Mouse (Mus musculus) embryonic facial prominence, embryonic 12.5 days (tissue): ENCODE measurements around the gene Tmc1. TPM values are rescaled to one million over a fixed set of nuclear protein-coding genes. Genes with fewer than 3 reads are reported as not detected.
A peak's percentile ranks its signal among the peaks of the same experiment; 100 is the strongest.

ENCODE experiments used
- ATAC-seq: fragments of 200-750 bp; cut with Nextera tagmentation; 2 replicates; pipeline ENCODE4 v1.8.0; 2017; ENCODE audit not compliant: insufficient number of reproducible peaks, insufficient read depth, low FRiP score, low TSS enrichment
- H3K27ac ChIP-seq: fragments of 300-500 bp; sonication (generic); 2 replicates; pipeline ENCODE4 v1.5.1; 2016; ENCODE audit warnings: mild to moderate bottlenecking
- H3K27me3 ChIP-seq: fragments of 300-500 bp; sonication (generic); 2 replicates; pipeline ENCODE4 v1.6.1; 2016; ENCODE audit warnings: mild to moderate bottlenecking, moderate library complexity
- H3K36me3 ChIP-seq: fragments of 300-500 bp; sonication (generic); 2 replicates; pipeline ENCODE4 v1.6.1; 2016; ENCODE audit warnings: mild to moderate bottlenecking
- H3K4me1 ChIP-seq: fragments of 300-500 bp; sonication (generic); 2 replicates; pipeline ENCODE4 v1.6.1; 2016
- H3K4me2 ChIP-seq: fragments of 300-500 bp; sonication (generic); replicated peaks from 2 replicates; pipeline ENCODE4 v1.6.1; 2016; ENCODE audit warnings: mild to moderate bottlenecking, moderate library complexity
- H3K4me3 ChIP-seq: fragments of 300-500 bp; sonication (generic); 2 replicates; pipeline ENCODE4 v1.5.1; 2016; ENCODE audit warnings: mild to moderate bottlenecking
- H3K9ac ChIP-seq: fragments of 300-500 bp; sonication (generic); 2 replicates; pipeline ENCODE4 v1.6.1; 2016; ENCODE audit warnings: mild to moderate bottlenecking, moderate library complexity
- H3K9me3 ChIP-seq: fragments of 300-500 bp; sonication (generic); 2 replicates; pipeline ENCODE4 v1.6.1; 2016; ENCODE audit warnings: mild to moderate bottlenecking, moderate library complexity
- WGBS: fragments of 180-500 bp; shearing (Covaris S2); methylation state at CpG from one replicate; pipeline ENCODE4 v1.1.7; 2016; 5-methylcytosine and 5-hydroxymethylcytosine counted together
- polyA plus RNA-seq: library from polyadenylated mRNA; unstranded; fragments of >200 nt; fragmentation: Nextera tagmentation; extraction: Ambion mirVana; gene quantifications from 2 replicates; pipeline ENCODE4 v1.2.1, GENCODE M21; 2016

Gene Tmc1
- polyA plus RNA-seq = 0.11 and 0.24 TPM in 2 replicates

DNA sequence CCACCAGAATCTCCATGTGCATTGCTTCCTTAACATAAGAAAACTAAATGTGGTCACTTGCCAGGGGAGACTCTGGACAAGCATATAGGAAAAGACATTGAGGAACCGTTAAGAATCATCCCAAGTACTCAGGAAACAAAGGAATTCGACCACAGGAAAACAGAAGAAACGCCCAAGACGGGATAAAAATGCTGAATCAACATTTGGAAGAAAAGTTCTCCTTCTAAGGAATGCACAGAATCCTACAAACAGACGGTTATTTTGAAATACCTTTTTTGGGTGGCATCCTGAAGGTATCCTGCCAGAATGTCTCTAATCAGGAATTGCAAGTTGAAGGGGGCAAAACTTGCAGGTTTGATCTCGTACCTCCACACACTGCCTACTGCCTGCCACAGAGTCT lies at the start of gene Tmc1:
TSS of gene Tmc1 (minus strand) at position 329 of the 400 bp plus-strand sequence.
- 71% methylated on average over 6 of the region's 6 CpGs for WGBS
- Histone ChIP-seq H3K27ac (no peak within 1 kb of the TSS), H3K36me3 (no peaks in the 10 kb centered on the region), H3K9ac (no peak within 1 kb of the TSS), H3K4me1 (no peaks in the 10 kb centered on the region), H3K9me3 (0 out of 2 replicates have a peak, but pooled peaks cover 3% of the 10 kb centered on the region), H3K27me3 (no peaks in the 10 kb centered on the region), H3K4me2 (no peak within 1 kb of the TSS), H3K4me3 (no peak within 1 kb of the TSS)
- no peak for ATAC-seq

DNA sequence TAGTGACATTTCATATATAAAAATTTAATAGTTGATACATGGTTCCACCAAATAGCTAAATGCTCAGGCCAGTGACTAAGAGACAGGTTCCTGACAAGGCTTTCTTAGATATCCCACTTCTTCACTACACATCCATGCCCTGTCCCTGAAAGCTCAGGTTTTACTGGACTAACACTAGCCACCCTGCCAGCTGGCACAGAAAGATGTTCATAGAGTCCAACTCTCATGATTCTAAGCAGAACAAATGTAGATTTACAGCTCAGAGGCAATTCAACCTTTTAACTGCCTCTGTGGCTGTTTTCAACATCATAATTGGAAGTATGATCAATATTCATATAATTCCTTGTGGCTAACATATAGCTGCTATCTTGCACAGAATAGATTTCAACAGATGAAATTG lies 47.5 kb upstream of the Tmc1 start:
- H3K4me3 ChIP-seq = no peak overlapping the region
- H3K36me3 ChIP-seq = no peaks in the 10 kb centered on the region
- H3K4me2 ChIP-seq = no peak overlapping the region
- no peak overlapping the region for H3K27ac ChIP-seq
- H3K9me3 ChIP-seq = no peaks in the 10 kb centered on the region
- no peak for ATAC-seq
- H3K9ac ChIP-seq = no peak overlapping the region
- no peaks in the 10 kb centered on the region for H3K27me3 ChIP-seq
- H3K4me1 ChIP-seq = no peaks in the 10 kb centered on the region

DNA sequence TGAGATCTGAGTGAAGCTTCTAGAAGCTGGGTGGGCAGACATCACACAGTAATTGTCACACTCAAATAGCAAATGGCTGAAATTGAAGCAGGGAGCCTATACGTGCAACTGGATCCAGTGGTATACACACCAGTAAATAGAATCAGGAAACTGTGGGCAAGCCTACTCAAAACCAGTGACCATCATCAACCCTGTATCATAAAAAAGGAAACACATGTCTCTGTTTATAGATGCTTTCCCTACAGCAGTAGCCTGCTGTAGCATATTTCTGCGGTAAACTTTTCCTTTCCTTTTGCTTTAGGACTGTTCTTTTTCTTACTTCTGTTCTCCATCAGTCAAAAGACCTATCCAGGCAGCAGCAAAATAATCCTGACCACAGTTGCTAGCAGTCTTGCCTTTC lies 25.2 kb upstream of the Tmc1 start:
- ATAC-seq = no peak
- H3K9ac ChIP-seq = no peak overlapping the region
- H3K4me2 ChIP-seq = no peak overlapping the region
- no peaks in the 10 kb centered on the region for H3K4me1 ChIP-seq
- 77% methylated on average over 2 of the region's 2 CpGs for WGBS
- no peak overlapping the region for H3K4me3 ChIP-seq
- H3K27ac ChIP-seq = no peak overlapping the region
- H3K9me3 ChIP-seq = no peaks in the 10 kb centered on the region
- no peaks in the 10 kb centered on the region for H3K36me3 ChIP-seq
- H3K27me3 ChIP-seq = no peaks in the 10 kb centered on the region

DNA sequence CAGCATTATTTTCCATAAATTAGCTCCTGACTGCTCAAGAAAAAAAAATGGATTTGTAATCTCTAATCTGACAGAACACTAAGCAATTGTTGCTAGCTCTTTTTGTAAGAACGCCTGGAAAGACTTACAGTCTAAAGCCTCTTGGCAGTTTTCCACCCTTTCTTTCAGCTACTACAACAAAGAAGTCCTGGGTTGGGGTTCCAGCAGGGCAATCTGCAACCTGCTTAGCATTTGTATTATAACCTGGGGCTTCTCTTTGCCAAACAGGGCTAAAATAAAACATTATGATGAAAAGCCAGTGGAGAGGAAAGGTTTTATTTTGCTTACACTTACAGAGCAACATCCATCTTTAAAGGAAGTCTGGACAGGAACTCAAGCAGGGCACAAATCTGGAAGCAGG lies 24.1 kb upstream of the Tmc1 start:
- no peak for ATAC-seq
- 12% methylated on average over 1 of the region's 1 CpGs for WGBS

DNA sequence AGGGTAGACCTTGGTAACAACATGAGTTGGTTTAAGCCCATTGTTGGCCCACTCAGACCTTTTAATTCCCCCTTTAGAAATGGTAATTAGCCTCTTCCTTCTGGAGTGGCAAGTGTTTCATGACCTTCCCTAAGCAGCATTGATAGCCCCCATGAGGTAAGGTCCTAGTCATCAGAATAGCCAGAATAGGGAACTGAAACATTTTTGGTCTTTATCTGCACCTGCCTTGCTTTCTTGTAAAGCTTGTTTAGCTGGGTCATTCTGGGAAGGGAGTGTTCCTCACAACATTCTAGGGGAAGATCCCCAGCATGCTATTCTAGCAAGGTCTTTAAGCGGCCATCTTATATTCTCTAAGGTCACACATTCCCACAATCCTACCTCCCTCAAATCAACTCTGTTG lies 17.9 kb upstream of the Tmc1 start:
- H3K27me3 ChIP-seq = no peaks in the 10 kb centered on the region
- H3K9ac ChIP-seq = no peak overlapping the region
- 89% methylated on average over 1 of the region's 1 CpGs for WGBS
- H3K9me3 ChIP-seq = no peaks in the 10 kb centered on the region
- no peak for ATAC-seq
- no peak overlapping the region for H3K27ac ChIP-seq
- H3K36me3 ChIP-seq = no peaks in the 10 kb centered on the region
- H3K4me3 ChIP-seq = no peak overlapping the region
- no peaks in the 10 kb centered on the region for H3K4me1 ChIP-seq
- H3K4me2 ChIP-seq = no peak overlapping the region

More for the DNA sequence above, 24.1 kb upstream of the Tmc1 start:
- Histone ChIP-seq H3K4me2 (no peak overlapping the region), H3K4me1 (no peaks in the 10 kb centered on the region), H3K4me3 (no peak overlapping the region), H3K9me3 (no peaks in the 10 kb centered on the region), H3K36me3 (no peaks in the 10 kb centered on the region), H3K27ac (no peak overlapping the region), H3K9ac (no peak overlapping the region), H3K27me3 (no peaks in the 10 kb centered on the region)

DNA sequence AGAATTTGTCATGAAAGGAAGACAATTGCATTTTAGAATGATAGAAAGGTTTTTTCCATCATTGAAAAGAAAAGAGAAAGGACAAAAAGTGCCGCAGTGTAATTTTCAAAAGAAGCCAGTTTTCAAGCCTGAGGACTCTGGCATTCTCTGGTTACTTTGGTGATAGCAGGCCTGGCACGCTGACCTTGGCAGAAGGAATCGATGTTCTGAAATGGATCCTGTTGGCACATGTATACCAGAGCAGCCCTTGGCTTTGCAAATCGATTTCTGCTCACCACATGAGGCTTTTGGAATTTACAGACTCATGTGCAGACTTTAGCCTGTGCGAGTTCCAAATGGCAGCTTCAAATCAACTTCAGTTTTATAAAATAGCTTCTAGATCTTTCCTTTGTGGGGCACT lies 813 bp upstream of the Tmc1 start:
- H3K27ac ChIP-seq = no peak overlapping the region
- no peak overlapping the region for H3K9ac ChIP-seq
- no peaks in the 10 kb centered on the region for H3K4me1 ChIP-seq
- no peak overlapping the region for H3K4me2 ChIP-seq
- ATAC-seq = no peak
- no peak overlapping the region for H3K4me3 ChIP-seq
- WGBS = 80% methylated on average over 5 of the region's 5 CpGs
- no peaks in the 10 kb centered on the region for H3K36me3 ChIP-seq
- H3K9me3 ChIP-seq = 0 out of 2 replicates have a peak, but pooled peaks cover 3% of the 10 kb centered on the region
- no peaks in the 10 kb centered on the region for H3K27me3 ChIP-seq

DNA sequence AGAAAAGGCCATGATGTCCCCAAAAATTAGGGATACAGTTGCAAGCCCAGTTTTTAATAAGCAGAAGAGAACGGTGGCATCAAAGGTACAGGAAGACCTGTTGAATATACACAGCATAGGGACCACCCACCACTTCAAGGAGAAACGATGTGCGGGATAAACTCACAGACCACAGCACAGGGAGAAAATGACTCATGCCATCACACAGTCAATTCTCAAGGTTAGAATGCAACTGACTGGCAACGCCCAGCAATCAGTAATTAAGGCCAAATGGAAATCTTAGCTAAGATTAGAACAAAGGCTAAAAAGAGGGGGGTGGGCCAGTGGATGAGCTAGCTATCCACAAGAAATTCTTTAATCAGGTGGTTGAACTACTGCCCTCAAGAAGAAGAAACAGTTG lies 9.6 kb downstream of the Tmc1 start:
- no peaks in the 10 kb centered on the region for H3K9me3 ChIP-seq
- no peak overlapping the region for H3K27ac ChIP-seq
- H3K27me3 ChIP-seq = no peaks in the 10 kb centered on the region
- no peak for ATAC-seq
- no peak overlapping the region for H3K9ac ChIP-seq
- no peak overlapping the region for H3K4me2 ChIP-seq
- H3K36me3 ChIP-seq = no peaks in the 10 kb centered on the region
- no peak overlapping the region for H3K4me3 ChIP-seq
- no peaks in the 10 kb centered on the region for H3K4me1 ChIP-seq
- 47% methylated on average over 4 of the region's 4 CpGs for WGBS

DNA sequence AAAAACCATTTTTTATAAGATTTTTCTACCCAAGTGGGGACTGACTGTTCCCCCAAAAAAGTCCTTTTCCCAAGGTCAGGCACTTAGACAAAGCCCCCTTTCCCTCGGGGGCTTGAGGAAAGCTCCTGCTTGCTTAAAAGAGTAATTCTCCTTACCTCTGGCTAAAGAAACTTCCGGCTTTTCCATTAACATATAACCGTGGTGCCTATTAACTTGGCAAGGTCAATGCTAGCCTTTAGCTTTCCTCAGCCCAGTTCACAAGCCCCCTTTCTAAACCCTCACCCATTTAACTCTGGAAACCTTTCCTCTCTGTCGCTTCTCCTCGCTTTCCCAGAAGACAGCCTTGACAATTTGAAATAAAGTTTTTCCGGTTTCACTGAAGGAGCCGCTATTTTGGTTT lies 29.7 kb downstream of the Tmc1 start:
- no peak overlapping the region for H3K4me3 ChIP-seq
- WGBS = 27% methylated on average over 7 of the region's 7 CpGs

DNA sequence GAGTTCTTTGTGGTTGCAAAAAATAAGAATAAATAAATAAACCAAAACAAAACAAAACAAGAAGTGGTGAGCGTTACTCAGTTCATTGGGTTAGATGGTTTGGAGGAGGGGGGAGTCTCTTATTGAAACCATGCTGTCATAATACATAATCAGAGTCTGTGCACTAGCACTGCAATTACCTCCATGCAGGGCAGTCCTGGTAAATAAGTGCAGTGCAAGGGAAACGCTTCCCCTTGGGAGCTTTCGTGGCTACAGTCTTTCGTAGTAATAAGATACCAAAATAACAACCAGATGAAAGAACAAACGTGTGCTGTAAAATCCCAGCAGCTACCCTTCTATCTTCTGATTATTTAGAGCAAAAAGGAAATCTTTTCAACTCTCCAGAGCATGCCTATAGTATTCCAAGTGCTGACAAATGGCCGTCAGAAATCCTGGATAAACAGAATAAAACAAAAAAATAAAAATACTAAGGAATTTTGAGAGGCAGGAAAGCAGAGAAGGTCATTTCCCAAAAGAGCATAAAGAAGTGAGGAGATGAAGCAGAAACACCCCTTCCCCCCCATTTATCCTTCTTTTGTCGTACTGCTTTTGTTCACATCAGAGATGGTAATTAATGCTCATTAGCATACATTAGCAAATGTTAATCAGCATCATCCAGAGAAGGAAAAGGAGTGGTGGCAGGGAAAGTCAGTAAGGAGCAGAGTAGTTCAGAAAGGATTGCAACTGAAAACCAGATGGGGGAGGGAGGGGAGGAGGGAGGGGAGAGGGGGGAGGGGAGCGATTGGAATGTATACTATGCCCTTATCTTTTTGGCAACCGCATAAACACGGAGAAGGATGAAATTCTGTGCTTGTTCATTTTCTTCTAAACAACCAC lies 30.4 kb downstream of the Tmc1 start:
- H3K4me3 ChIP-seq = no peak overlapping the region
- no peaks in the 10 kb centered on the region for H3K36me3 ChIP-seq
- H3K4me1 ChIP-seq = peaks cover 8% of the 10 kb centered on the region; the same call in 1 of the 2 replicates
- no peaks in the 10 kb centered on the region for H3K9me3 ChIP-seq
- peak overlapping the region; percentile 24; the same call in 1 of the 2 replicates for H3K4me2 ChIP-seq
- no peak overlapping the region for H3K9ac ChIP-seq
- H3K27me3 ChIP-seq = no peaks in the 10 kb centered on the region
- WGBS = 4% methylated on average over 10 of the region's 10 CpGs
- H3K27ac ChIP-seq = peak overlapping the region; percentile 61; the same call in 1 of the 2 replicates
- 0 out of 2 replicates have a peak, but pooled peaks have one; percentile 35 for ATAC-seq

More for the DNA sequence above, 29.7 kb downstream of the Tmc1 start:
- no peaks in the 10 kb centered on the region for H3K9me3 ChIP-seq
- 0 out of 2 replicates have a peak overlapping the region, but pooled peaks have one; percentile 24 for H3K4me2 ChIP-seq
- H3K27ac ChIP-seq = no peak overlapping the region
- H3K9ac ChIP-seq = no peak overlapping the region
- no peak for ATAC-seq
- peaks cover 8% of the 10 kb centered on the region; the same call in 1 of the 2 replicates for H3K4me1 ChIP-seq
- no peaks in the 10 kb centered on the region for H3K36me3 ChIP-seq
- no peaks in the 10 kb centered on the region for H3K27me3 ChIP-seq

DNA sequence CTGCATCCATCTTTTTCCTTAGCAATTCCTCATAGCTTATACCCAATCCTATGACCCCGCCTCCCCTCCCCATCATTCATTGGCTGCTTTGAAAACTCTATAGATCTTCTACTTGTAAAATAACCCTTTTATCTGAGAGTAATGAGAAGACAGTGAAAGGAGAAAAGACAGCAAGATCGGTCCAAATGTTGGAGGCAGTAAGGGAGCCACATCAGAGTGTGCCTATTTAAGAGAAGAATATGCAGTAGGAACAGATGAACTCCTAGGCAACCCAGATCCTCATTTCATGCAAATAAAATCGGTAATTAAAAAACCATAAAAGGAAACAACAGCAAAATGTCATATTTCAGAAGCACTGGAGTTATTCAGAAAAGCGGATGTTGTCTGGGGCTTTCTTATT lies 35.8 kb downstream of the Tmc1 start:
- Histone ChIP-seq H3K36me3 (no peaks in the 10 kb centered on the region), H3K4me3 (no peak overlapping the region), H3K4me1 (0 out of 2 replicates have a peak, but pooled peaks cover under 1% of the 10 kb centered on the region), H3K4me2 (no peak overlapping the region), H3K27me3 (no peaks in the 10 kb centered on the region), H3K9ac (no peak overlapping the region), H3K9me3 (no peaks in the 10 kb centered on the region), H3K27ac (no peak overlapping the region)
- WGBS = 88% methylated on average over 4 of the region's 4 CpGs
- ATAC-seq = no peak

DNA sequence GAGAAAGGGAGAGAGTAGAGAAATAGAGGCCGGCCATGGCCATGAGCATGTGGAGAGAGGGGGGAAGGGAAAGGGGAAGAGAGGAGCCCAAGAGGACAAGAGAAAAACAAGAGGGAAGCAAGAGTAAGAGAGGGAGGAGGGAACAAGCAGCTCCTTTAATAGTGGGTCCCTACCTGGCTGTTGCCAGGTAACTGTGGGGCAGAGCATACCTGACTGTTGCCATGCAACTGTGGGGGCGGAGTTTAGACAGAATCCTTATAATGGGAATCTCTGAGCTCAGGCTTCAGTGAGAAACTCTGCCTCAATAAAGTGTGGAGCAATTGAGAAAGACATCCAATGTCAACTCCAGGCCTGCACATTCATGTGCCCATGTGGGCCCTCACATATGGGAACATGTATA lies 38.9 kb downstream of the Tmc1 start:
- WGBS = 88% methylated on average over 2 of the region's 2 CpGs
- Histone ChIP-seq H3K4me2 (no peak overlapping the region), H3K9me3 (no peaks in the 10 kb centered on the region), H3K4me3 (no peak overlapping the region), H3K9ac (no peak overlapping the region), H3K27me3 (no peaks in the 10 kb centered on the region), H3K4me1 (no peaks in the 10 kb centered on the region), H3K36me3 (no peaks in the 10 kb centered on the region), H3K27ac (no peak overlapping the region)
- ATAC-seq = no peak

DNA sequence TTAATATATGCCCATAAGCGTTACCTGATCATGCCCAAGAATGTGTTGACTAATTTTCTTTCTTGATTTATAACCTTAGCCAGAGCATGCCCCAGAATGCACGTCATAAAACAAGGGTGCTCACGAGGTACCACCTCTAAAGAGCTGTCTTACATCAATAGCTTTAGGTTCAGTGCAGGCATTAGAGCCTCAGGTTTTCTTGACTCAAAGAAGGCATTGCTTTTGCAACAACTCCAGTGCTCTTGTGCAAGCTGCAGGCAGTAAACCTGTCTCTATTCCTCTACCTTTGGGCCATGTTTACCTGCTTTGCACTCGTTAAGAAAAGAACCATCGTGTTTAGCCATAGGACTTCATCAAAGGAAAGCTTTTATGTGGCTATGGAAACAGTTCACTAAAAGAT lies 43.6 kb downstream of the Tmc1 start:
- no peaks in the 10 kb centered on the region for H3K9me3 ChIP-seq
- no peaks in the 10 kb centered on the region for H3K36me3 ChIP-seq
- no peak for ATAC-seq
- no peak overlapping the region for H3K27ac ChIP-seq
- no peaks in the 10 kb centered on the region for H3K27me3 ChIP-seq
- H3K4me1 ChIP-seq = no peaks in the 10 kb centered on the region
- 79% methylated on average over 5 of the region's 5 CpGs for WGBS
- no peak overlapping the region for H3K4me2 ChIP-seq
- no peak overlapping the region for H3K9ac ChIP-seq
- no peak overlapping the region for H3K4me3 ChIP-seq
